Mouse (Mus musculus): ENCODE data around the gene Gm6509. TPM values are rescaled to one million over a fixed set of nuclear protein-coding genes. Genes with fewer than 3 reads are reported as not detected.
"Not testable (repeated sequence)": the region's sequence is repeated elsewhere in the genome, so short reads cannot be mapped to it uniquely, and the experiment has no call there.

Gene Gm6509
- not detected in 2 replicates for total RNA-seq (2014; rRNA removed)
- polyA plus RNA-seq (2015; fragmentation: Nextera tagmentation; extraction: Ambion mirVana): not detected in 2 replicates

DNA sequence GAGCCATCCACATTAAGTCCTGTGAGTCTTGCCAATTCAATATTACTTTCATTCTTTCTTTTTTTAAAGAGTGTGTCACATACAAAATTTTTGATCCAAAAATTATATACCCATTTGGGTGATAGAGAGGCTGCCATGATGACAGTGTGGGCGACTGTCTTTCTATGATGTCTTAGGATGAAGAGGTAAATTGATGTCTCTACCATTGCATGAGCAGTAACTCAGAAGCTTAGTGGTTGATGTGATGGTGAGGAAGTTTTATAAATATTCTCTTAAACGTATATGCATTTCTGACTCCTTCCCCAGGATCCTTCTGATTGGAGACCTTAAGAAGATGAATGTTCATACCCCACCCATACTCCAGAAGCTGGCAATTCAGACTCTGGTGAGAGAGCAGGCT lies at the start of gene Gm6509:
Gene Gm6509 (plus strand): TSS at position 301 of the 400 bp plus-strand sequence.
- H3K4me2 ChIP-seq (ENCODE audit: low read depth); H3K36me3 ChIP-seq (ENCODE audit: insufficient read depth); H3K4me1 ChIP-seq (ENCODE audit: insufficient read depth); DNase-seq; H3K27me3 ChIP-seq (ENCODE audit: insufficient read depth, low read length); H3K4me3 ChIP-seq (ENCODE audit: low read depth, low read length); H3K9me3 ChIP-seq (ENCODE audit: low read length); H3K27ac ChIP-seq (ENCODE audit: low read depth, low read length); ATAC-seq; H3K9ac ChIP-seq: not testable (repeated sequence)
- no CpG with 5 or more reads among the region's 2 CpGs for WGBS

GRCm38 (mm10) chr5:94616242-94616641 lies 7.5 kb upstream of the Gm6509 start, which contains the start of gene Gm3147:
Gene Gm3147 (minus strand): TSS chr5:94616342.
- H3K27me3 ChIP-seq (ENCODE audit: insufficient read depth, low read length); H3K27ac ChIP-seq (ENCODE audit: low read depth, low read length); H3K9me3 ChIP-seq (ENCODE audit: low read length); DNase-seq; H3K4me2 ChIP-seq (ENCODE audit: low read depth); H3K36me3 ChIP-seq (ENCODE audit: insufficient read depth); H3K4me3 ChIP-seq (ENCODE audit: low read depth, low read length); H3K9ac ChIP-seq; ATAC-seq; H3K4me1 ChIP-seq (ENCODE audit: insufficient read depth): not testable (repeated sequence)
- no CpG with 5 or more reads among the region's 1 CpGs for WGBS

- H3K9me3 ChIP-seq (ENCODE audit: low read length); H3K27me3 ChIP-seq (ENCODE audit: insufficient read depth, low read length); DNase-seq; H3K9ac ChIP-seq; H3K36me3 ChIP-seq (ENCODE audit: insufficient read depth); H3K4me1 ChIP-seq (ENCODE audit: insufficient read depth); H3K4me3 ChIP-seq (ENCODE audit: low read depth, low read length); H3K4me2 ChIP-seq (ENCODE audit: low read depth); H3K27ac ChIP-seq (ENCODE audit: low read depth, low read length); ATAC-seq: not testable (repeated sequence)
- WGBS: no CpG with 5 or more reads among the region's 2 CpGs
These were observed 24.3 kb downstream of the Gm6509 start, which contains the start of gene Gm6205 for GRCm38 (mm10) chr5:94648082-94648481. Gene Gm6205 (plus strand): TSS chr5:94648382.

Other genes with a start within 250 kb of the Gm6509 start
- not detected in 2 replicates for gene Gm7682, start 178.2 kb upstream of the Gm6509 start, total RNA-seq (2014; rRNA removed)
- not detected in 2 replicates for gene Gm7682, start 178.2 kb upstream of the Gm6509 start, polyA plus RNA-seq (2015; fragmentation: Nextera tagmentation; extraction: Ambion mirVana)
- not detected in 2 replicates for gene Gm3139, start 97.7 kb upstream of the Gm6509 start, total RNA-seq (2014; rRNA removed)
- not detected in 2 replicates for gene Gm3139, start 97.7 kb upstream of the Gm6509 start, polyA plus RNA-seq (2015; fragmentation: Nextera tagmentation; extraction: Ambion mirVana)
- gene Gm3147, start 7.6 kb upstream of the Gm6509 start, total RNA-seq (2014; rRNA removed): not detected in 2 replicates
- gene Gm3147, start 7.6 kb upstream of the Gm6509 start, polyA plus RNA-seq (2015; fragmentation: Nextera tagmentation; extraction: Ambion mirVana): not detected in 2 replicates
- not detected in 2 replicates for gene Gm6205, start 24.4 kb downstream of the Gm6509 start, total RNA-seq (2014; rRNA removed)
- not detected in 2 replicates for gene Gm6205, start 24.4 kb downstream of the Gm6509 start, polyA plus RNA-seq (2015; fragmentation: Nextera tagmentation; extraction: Ambion mirVana)
- gene Gm3183, start 241.5 kb downstream of the Gm6509 start, total RNA-seq (2014; rRNA removed): not detected in 2 replicates
- not detected in 2 replicates for gene Gm3183, start 241.5 kb downstream of the Gm6509 start, polyA plus RNA-seq (2015; fragmentation: Nextera tagmentation; extraction: Ambion mirVana)